Mouse (Mus musculus) C2C12 (cell line): ENCODE measurements at regions not wholly inside any gene's neighbourhood (a gene's known extent, or its start where the extent isn't known, plus 50 kb on each side); places are given as distances from the start of the nearest gene placed in this dataset.

Experiments
- H3K27me3 ChIP-seq: one replicate; pipeline ENCODE4 v1.6.1; 2011; ENCODE audit not compliant: control insufficient read depth, insufficient read depth, insufficient read length
- H3K36me3 ChIP-seq: one replicate; pipeline ENCODE4 v1.6.1; 2011; ENCODE audit not compliant: control insufficient read depth, insufficient read depth
- H3K4me3 ChIP-seq: one replicate; pipeline ENCODE4 v1.5.1; 2011; ENCODE audit warnings: mild to moderate bottlenecking, control low read depth; ENCODE audit not compliant: poor library complexity, insufficient read depth, severe bottlenecking
- H3K79me2 ChIP-seq: one replicate; pipeline ENCODE4 v1.6.1; 2011; ENCODE audit not compliant: control insufficient read depth, insufficient read depth
- H3K79me3 ChIP-seq: one replicate; pipeline ENCODE4 v1.6.1; 2011; ENCODE audit warnings: low read depth, control low read depth
- H3ac ChIP-seq: one replicate; pipeline ENCODE3; 2011; ENCODE audit warnings: low read depth; ENCODE audit not compliant: control insufficient read depth, insufficient read length
- CEBPB ChIP-seq: IDR thresholded peaks from one replicate; pipeline ENCODE4 v1.6.1; 2011; ENCODE audit warnings: low read depth, mild to moderate bottlenecking, control low read depth, moderate library complexity
- CTCF ChIP-seq: IDR thresholded peaks from one replicate; pipeline ENCODE4 v1.5.1; 2011; ENCODE audit not compliant: control insufficient read depth, insufficient read depth, insufficient read length
- FOSL1 ChIP-seq: IDR thresholded peaks from one replicate; pipeline ENCODE4 v1.8.0; 2011; ENCODE audit warnings: mild to moderate bottlenecking, low read length; ENCODE audit not compliant: poor library complexity, insufficient read depth, severe bottlenecking
- MAX ChIP-seq: IDR thresholded peaks from one replicate; pipeline ENCODE4 v1.6.1; 2011; ENCODE audit warnings: mild to moderate bottlenecking, control low read depth
- MYOD1 ChIP-seq: IDR thresholded peaks from one replicate; pipeline ENCODE4 v1.6.1; 2011; ENCODE audit warnings: low read depth; ENCODE audit not compliant: control insufficient read depth, insufficient read length
- MYOG ChIP-seq: IDR thresholded peaks from one replicate; pipeline ENCODE4 v1.6.1; 2011; ENCODE audit not compliant: control insufficient read depth, insufficient read length; ENCODE audit errors: extremely low read depth
- USF1 ChIP-seq: IDR thresholded peaks from one replicate; pipeline ENCODE4 v1.6.1; 2011; ENCODE audit warnings: low read depth, mild to moderate bottlenecking, control low read depth, moderate library complexity

GRCm38 (mm10) chr3:42661956-42662355 lies 919.5 kb downstream of the D3Ertd751e start:
- H3K36me3 ChIP-seq, result no peaks in the 10 kb centered on the region
- no peak overlapping the region for H3ac ChIP-seq
- no peaks in the 10 kb centered on the region for H3K27me3 ChIP-seq
- no peak overlapping the region for H3K4me3 ChIP-seq
- TF ChIP-seq CEBPB, result peak; percentile 43
- no peak for TF ChIP-seq USF1
- TF ChIP-seq FOSL1, result peak; percentile 17
- H3K79me2 ChIP-seq, result no peaks in the 10 kb centered on the region
- H3K79me3 ChIP-seq, result no peaks in the 10 kb centered on the region

DNA sequence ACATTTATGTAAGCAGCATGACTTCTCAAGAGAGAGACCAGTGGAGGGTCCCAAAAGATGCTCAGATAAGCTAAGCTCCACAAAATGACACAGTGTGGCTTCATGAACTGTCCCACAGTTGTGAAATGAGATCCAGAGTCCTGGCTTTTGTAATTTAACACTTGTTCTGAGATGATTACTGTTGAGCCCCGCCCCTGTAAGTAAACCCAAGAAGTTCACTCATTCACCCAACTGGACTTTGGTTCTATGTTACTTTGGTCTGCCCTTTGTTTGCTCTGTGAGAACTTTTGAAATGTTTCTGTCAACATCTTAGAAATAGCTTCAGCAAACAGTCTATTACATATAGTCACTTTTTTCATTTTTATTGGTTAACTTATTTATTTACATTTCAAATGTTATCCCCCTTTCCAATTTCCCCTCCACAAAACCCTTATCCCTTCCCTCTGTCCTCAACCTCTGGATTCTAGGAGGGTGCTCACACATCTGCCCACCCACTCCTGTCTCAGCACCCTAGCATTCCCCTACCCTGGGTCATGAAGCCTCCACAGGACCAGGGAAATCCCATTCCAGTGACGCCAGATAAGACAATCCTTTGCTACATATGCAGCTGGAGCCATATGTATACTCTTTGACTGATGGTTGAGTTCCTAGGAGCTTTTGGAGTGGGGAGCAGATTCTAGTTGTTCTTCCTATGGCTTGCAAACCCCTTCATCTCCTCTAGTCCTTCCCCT lies 934.4 kb downstream of the D3Ertd751e start:
- no peak for TF ChIP-seq CEBPB
- no peak for TF ChIP-seq FOSL1
- no peak for TF ChIP-seq MAX
- no peak for TF ChIP-seq MYOD1
- no peak for TF ChIP-seq USF1
- no peak for TF ChIP-seq MYOG
- TF ChIP-seq CTCF, result no peak
- H3K27me3 ChIP-seq, result no peaks in the 10 kb centered on the region
- H3K79me2 ChIP-seq, result no peaks in the 10 kb centered on the region
- no peaks in the 10 kb centered on the region for H3K79me3 ChIP-seq
- no peak overlapping the region for H3K4me3 ChIP-seq
- H3K36me3 ChIP-seq, result no peaks in the 10 kb centered on the region
- no peak overlapping the region for H3ac ChIP-seq

DNA sequence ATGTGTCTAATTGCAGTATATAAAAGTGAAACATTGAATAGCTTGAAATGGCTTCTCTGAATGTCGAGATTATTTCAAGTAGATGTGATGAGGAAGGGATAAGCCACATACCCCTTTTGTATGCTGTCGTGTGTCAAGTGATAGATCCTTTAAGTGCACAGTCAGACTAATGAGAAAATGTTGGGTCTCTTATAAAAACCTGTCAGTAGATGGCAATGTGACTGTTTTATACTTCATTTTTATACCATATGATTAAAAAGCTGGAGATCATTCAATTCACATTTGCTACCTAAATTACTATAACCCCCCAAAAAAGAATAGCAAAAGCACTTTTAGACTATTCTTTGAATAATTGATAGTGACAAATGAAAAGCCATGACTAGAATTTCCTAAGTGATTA lies 952.3 kb downstream of the D3Ertd751e start:
- Histone ChIP-seq H3K36me3 (no peaks in the 10 kb centered on the region), H3K27me3 (no peaks in the 10 kb centered on the region), H3K79me2 (no peaks in the 10 kb centered on the region), H3ac (no peak overlapping the region), H3K4me3 (no peak overlapping the region), H3K79me3 (no peaks in the 10 kb centered on the region)
- no peak for TF ChIP-seq FOSL1
- no peak for TF ChIP-seq CEBPB
- no peak for TF ChIP-seq MAX
- TF ChIP-seq CTCF, result no peak
- TF ChIP-seq MYOG, result no peak
- no peak for TF ChIP-seq MYOD1
- no peak for TF ChIP-seq USF1

DNA sequence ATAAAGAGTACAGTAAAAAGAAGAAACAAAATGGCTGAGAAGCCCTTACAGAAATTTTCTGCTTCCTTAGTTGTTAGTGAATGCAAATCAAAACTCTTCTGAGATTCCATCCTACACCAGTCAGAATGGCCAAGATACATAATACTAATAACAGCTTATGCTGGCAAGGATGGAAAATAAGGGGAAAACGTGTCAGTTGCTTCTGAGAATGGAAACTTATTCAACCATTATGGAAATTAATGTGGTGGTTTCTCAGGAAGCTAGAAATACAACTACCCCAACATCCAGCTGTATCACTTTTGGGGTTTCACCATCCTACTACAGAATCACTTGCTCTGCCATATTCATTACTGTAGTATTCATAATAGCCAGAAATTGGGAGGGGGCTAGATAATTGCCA lies 996.5 kb downstream of the D3Ertd751e start:
- no peaks in the 10 kb centered on the region for H3K79me3 ChIP-seq
- no peak overlapping the region for H3K4me3 ChIP-seq
- no peaks in the 10 kb centered on the region for H3K36me3 ChIP-seq
- H3K27me3 ChIP-seq, result no peaks in the 10 kb centered on the region
- TF ChIP-seq FOSL1 (no peak), MYOG (no peak), CTCF (no peak), CEBPB (no peak), USF1 (no peak), MAX (no peak), MYOD1 (no peak)
- no peaks in the 10 kb centered on the region for H3K79me2 ChIP-seq
- H3ac ChIP-seq, result no peak overlapping the region

DNA sequence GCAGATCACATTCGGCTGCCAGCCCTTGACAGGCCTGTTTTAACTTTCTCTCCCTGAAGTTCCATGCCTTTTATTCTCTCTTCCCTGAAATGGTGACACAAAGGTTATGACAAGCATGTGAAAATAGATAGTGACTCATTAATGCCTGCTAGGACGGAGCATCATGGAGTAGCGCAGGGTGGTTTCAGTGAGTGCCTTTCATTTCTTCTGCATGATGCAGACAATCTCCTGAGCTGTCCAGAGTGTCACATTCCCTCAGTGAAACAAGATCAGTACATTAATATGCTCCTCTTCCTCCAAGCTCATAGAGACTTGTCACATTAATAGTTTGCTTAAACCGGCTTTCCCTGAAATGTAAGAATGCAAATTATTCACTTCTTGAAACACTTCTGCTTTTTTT lies 1010.7 kb downstream of the D3Ertd751e start:
- no peak overlapping the region for H3ac ChIP-seq
- H3K4me3 ChIP-seq, result no peak overlapping the region
- no peak for TF ChIP-seq MAX
- TF ChIP-seq MYOD1, result no peak
- no peaks in the 10 kb centered on the region for H3K36me3 ChIP-seq
- no peaks in the 10 kb centered on the region for H3K79me2 ChIP-seq
- H3K79me3 ChIP-seq, result no peaks in the 10 kb centered on the region
- no peaks in the 10 kb centered on the region for H3K27me3 ChIP-seq

GRCm38 (mm10) chr3:42757335-42757734 lies 1014.9 kb downstream of the D3Ertd751e start:
- no peaks in the 10 kb centered on the region for H3K36me3 ChIP-seq
- no peaks in the 10 kb centered on the region for H3K79me3 ChIP-seq
- H3K79me2 ChIP-seq, result no peaks in the 10 kb centered on the region
- H3K27me3 ChIP-seq, result no peaks in the 10 kb centered on the region
- no peak overlapping the region for H3K4me3 ChIP-seq
- no peak overlapping the region for H3ac ChIP-seq
- no peak for TF ChIP-seq MYOD1
- no peak for TF ChIP-seq USF1
- no peak for TF ChIP-seq CTCF
- no peak for TF ChIP-seq MYOG
- no peak for TF ChIP-seq MAX
- no peak for TF ChIP-seq CEBPB
- no peak for TF ChIP-seq FOSL1
